Comparison of ENCODE assay signal across 29 mouse cellular contexts in the genomic region with DNA sequence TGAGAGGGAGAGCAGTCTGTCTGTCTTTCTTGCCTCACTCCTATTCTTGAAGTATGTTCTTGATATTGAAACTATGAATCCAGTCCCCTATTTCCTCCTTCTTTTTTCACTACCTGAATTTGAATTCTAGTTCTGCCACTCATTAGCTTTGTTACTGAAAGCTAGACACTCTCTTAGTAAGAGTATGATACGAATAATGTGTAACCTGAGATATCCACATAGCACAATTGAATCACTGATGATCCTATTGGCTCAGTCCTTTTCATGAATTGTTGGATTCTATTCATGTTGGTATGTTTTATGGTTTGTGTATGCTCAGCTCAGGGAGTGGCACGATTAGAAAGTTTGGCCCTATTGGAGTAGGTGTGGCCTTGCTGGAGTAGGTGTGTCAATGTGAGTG. TPM values are rescaled to one million over a fixed set of nuclear protein-coding genes. Genes with fewer than 3 reads are reported as not detected.
DNase-seq lines count a peak whose midpoint lies in the region; ATAC-seq and TF ChIP-seq lines count a peak whose summit lies in the region.
"Had no signal": no experiment of that assay in that cellular context is flagged by ENCODE, and none has a peak within 500 bp of the region (broad histone marks: within the 10 kb centered on the region; RNA-seq: fewer than 3 reads in every experiment).

No protein-coding gene starts in this region.

- no peaks in the 10 kb centered on the region for H3K4me1 ChIP-seq in intestine, postnatal 0 days (replicated peaks; ENCODE audit: control insufficient read depth, insufficient read depth, low read length)
- H3K4me1 ChIP-seq in intestine, embryonic 15.5 days (replicated peaks), result no peaks in the 10 kb centered on the region
- peaks cover 3% of the 10 kb centered on the region for H3K4me1 ChIP-seq in lung, adult 2 months (ENCODE audit: control insufficient read depth, insufficient read depth, low read length)

- peak overlapping the region; percentile 27; the same call in 1 of the 2 replicates for H3K4me2 ChIP-seq in intestine, postnatal 0 days (replicated peaks; ENCODE audit: low read depth)
- H3K4me2 ChIP-seq in intestine, embryonic 15.5 days (replicated peaks), result no peak overlapping the region

- no peak overlapping the region for H3K27ac ChIP-seq in intestine, postnatal 0 days (ENCODE audit: low read depth, low read length)
- H3K27ac ChIP-seq in intestine, embryonic 15.5 days, result no peak overlapping the region
- H3K27ac ChIP-seq: forebrain, embryonic 13.5 days; limb, embryonic 10.5 days; neural tube, embryonic 12.5 days had no signal

- H3K27me3 ChIP-seq in intestine, postnatal 0 days (replicated peaks; ENCODE audit: control insufficient read depth, insufficient read depth, low read length), result no peaks in the 10 kb centered on the region
- no peaks in the 10 kb centered on the region for H3K27me3 ChIP-seq in intestine, embryonic 15.5 days (replicated peaks)
- H3K27me3 ChIP-seq: forebrain, embryonic 13.5 days; neural tube, embryonic 12.5 days had no signal

- H3K36me3 ChIP-seq in intestine, postnatal 0 days (ENCODE audit: control insufficient read depth, insufficient read depth), result no peaks in the 10 kb centered on the region
- no peaks in the 10 kb centered on the region for H3K36me3 ChIP-seq in intestine, embryonic 15.5 days
- H3K36me3 ChIP-seq: limb, embryonic 10.5 days; neural tube, embryonic 12.5 days had no signal

- no peak overlapping the region for H3K9ac ChIP-seq in intestine, postnatal 0 days (ENCODE audit: low read depth, low read length)
- no peak overlapping the region for H3K9ac ChIP-seq in intestine, embryonic 15.5 days

- peak; percentile 5 for DNase-seq in cerebellum, adult 9-10 months
- DNase-seq in cerebellum, postnatal 25 days, result no peak
- DNase-seq in induced T-regulatory cell, adult 2 months (ENCODE audit: low read depth), result peak; percentile 15
- DNase-seq in lung, adult 2 months, result no peak
- DNase-seq in frontal cortex, postnatal 10 days (ENCODE audit: low spot score in 2 of 2), result no peak
- DNase-seq: adrenal gland, postnatal 10 days; cerebellum, adult 2 months; gastrocnemius, postnatal 10 days; heart, adult 2 months; kidney, adult 9 months; kidney, postnatal 14 days; liver; retina, postnatal 1 day; right cerebral cortex, postnatal 25 days; spleen, adult 18-20 months; thymus, adult 18-20 months; thymus, postnatal 36 days had no signal

- no peak overlapping the region for H3K4me3 ChIP-seq in intestine, postnatal 0 days (ENCODE audit: low read depth, low read length)
- H3K4me3 ChIP-seq in intestine, embryonic 15.5 days (replicated peaks), result no peak overlapping the region
- H3K4me3 ChIP-seq in lung, adult 2 months (replicated peaks; ENCODE audit: extremely low read depth, low read depth, low read length), result no peak overlapping the region

- TF ChIP-seq CTCF in intestine, postnatal 0 days (IDR thresholded peaks at IDR 0.05; ENCODE audit: low read depth), result no peak
- TF ChIP-seq CTCF in lung, adult 2 months (IDR thresholded peaks at IDR 0.05; ENCODE audit: insufficient read depth, low read length), result no peak

- no peaks in the 10 kb centered on the region for H3K9me3 ChIP-seq in intestine, postnatal 0 days (ENCODE audit: control insufficient read depth)
- no peaks in the 10 kb centered on the region for H3K9me3 ChIP-seq in intestine, embryonic 15.5 days
- H3K9me3 ChIP-seq: forebrain, embryonic 13.5 days; limb, embryonic 10.5 days; neural tube, embryonic 12.5 days had no signal

- WGBS in intestine, postnatal 0 days, result 30% methylated on average over 2 of the region's 2 CpGs
- 53% methylated on average over 2 of the region's 2 CpGs for WGBS in intestine, embryonic 15.5 days
- 48% methylated on average over 2 of the region's 2 CpGs for WGBS in lung, adult 2 months

- no peak for TF ChIP-seq POLR2A in lung, adult 2 months (IDR thresholded peaks at IDR 0.05; ENCODE audit: borderline replicate concordance, extremely low read depth, low read depth, low read length)

- ATAC-seq in intestine, postnatal 0 days, result 0 out of 2 replicates have a peak, but pooled peaks have one; percentile 23
- ATAC-seq in intestine, embryonic 15.5 days, result no peak
- ATAC-seq: forebrain, embryonic 13.5 days; hindbrain, embryonic 16.5 days; lung, postnatal 0 days had no signal

RNA-seq across cellular contexts. Expression of gene Zfyve16, which starts 1.5 kb away (rescaled TPM):
- polyA plus RNA-seq in intestine, postnatal 0 days (2015; fragmentation: Nextera tagmentation; extraction: Ambion mirVana), result 3.5 TPM in 2 replicates
- 6.6 and 8.8 TPM in 2 replicates for polyA plus RNA-seq in intestine, embryonic 15.5 days (2015; fragmentation: Nextera tagmentation; extraction: Ambion mirVana)
- polyA plus RNA-seq in lung, adult 2 months (2012; rRNA removed), result 3.1 and 5.1 TPM in 2 replicates

RNA-seq across cellular contexts. Expression of gene Spz1, which starts 43.8 kb away (rescaled TPM):
- polyA plus RNA-seq in intestine, postnatal 0 days (2015; fragmentation: Nextera tagmentation; extraction: Ambion mirVana), result not detected in 2 replicates
- not detected in 2 replicates for polyA plus RNA-seq in intestine, embryonic 15.5 days (2015; fragmentation: Nextera tagmentation; extraction: Ambion mirVana)
- not detected in 2 replicates for polyA plus RNA-seq in lung, adult 2 months (2012; rRNA removed)
- polyA plus RNA-seq: cerebellum, adult 2 months; embryonic facial prominence, embryonic 14.5 days; forebrain, embryonic 13.5 days; frontal cortex, adult 2 months; heart, embryonic 14.5 days; hindbrain, embryonic 16.5 days; limb, embryonic 10.5 days; liver, embryonic 16.5 days; lung, postnatal 0 days; macrophage; neural tube, embryonic 12.5 days had no signal

RNA-seq across cellular contexts. Expression of gene Fam151b, which starts 48.4 kb away (rescaled TPM):
- polyA plus RNA-seq in intestine, postnatal 0 days (2015; fragmentation: Nextera tagmentation; extraction: Ambion mirVana), result 0.29 and 0.46 TPM in 2 replicates
- polyA plus RNA-seq in intestine, embryonic 15.5 days (2015; fragmentation: Nextera tagmentation; extraction: Ambion mirVana), result 0.14 TPM in 1 of 2 replicates, not detected in the other
- 3.4 and 4.1 TPM in 2 replicates for polyA plus RNA-seq in lung, adult 2 months (2012; rRNA removed)
- polyA plus RNA-seq: hindbrain, embryonic 16.5 days; neural tube, embryonic 12.5 days had no signal

Comparison
In these comparisons a context has a peak if more than half of its experiments do, and no peak if none do; other contexts are left out.
1. DNase-seq: peak in cerebellum, adult 9-10 months (single experiment) and induced T-regulatory cell, adult 2 months (single experiment); none in cerebellum, postnatal 25 days (0 of 2), lung, adult 2 months (single experiment) and frontal cortex, postnatal 10 days (0 of 2).